ENCODE assay signal across 20 mouse cellular contexts in the genomic region with DNA sequence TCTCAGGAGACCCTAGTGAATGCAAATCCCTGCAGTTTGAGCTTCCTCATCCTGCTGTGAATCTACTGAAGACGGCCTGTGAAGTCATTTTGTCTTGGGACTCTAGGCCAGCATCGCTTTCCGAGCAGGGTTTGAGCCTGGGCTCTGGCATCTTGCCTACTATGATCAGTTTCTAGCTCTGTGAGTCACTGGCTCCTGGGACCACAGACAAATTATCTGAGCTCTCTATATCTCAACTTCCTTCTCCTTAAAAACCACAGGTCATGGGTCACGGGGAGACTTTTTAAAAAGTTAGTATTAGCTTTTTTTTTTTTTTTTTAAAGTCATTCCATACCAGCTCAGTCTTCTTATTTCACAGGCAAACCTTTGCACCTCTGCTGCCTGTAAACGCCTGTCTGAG. TPM values are rescaled to one million over a fixed set of nuclear protein-coding genes. Genes with fewer than 3 reads are reported as not detected.
A peak's percentile ranks its signal among the peaks of the same experiment; 100 is the strongest.
DNase-seq lines count a peak whose midpoint lies in the region; ATAC-seq lines count a peak whose summit lies in the region.
"Had no signal": no experiment of that assay in that cellular context is flagged by ENCODE, and none has a peak within 500 bp of the region (broad histone marks: within the 10 kb centered on the region; RNA-seq: fewer than 3 reads in every experiment).

No protein-coding gene starts in this region.

- DNase-seq in adrenal gland, postnatal 25 days: peak; percentile 44
- DNase-seq in adrenal gland, postnatal 4 days (ENCODE audit: low spot score in 2 of 2): no peak
- DNase-seq in lung, postnatal 36 days: peak; percentile 19
- no peak for DNase-seq in lung, adult 18-20 months
- peak; percentile 60 for DNase-seq in brain, adult 2 months (ENCODE audit: low read depth, low spot score)
- no peak for DNase-seq in embryo, embryonic 9.5 days (ENCODE audit: extremely low spot score)
- DNase-seq in kidney, postnatal 14 days: no peak
- DNase-seq: cerebellum, adult 11 months; kidney, adult 11 months; kidney, postnatal 10 days; liver, postnatal 0 days; lung, postnatal 4 days; spleen, adult 18-20 months had no signal

- no peaks in the 10 kb centered on the region for H3K9me3 ChIP-seq in forebrain, embryonic 13.5 days (replicated peaks)
- H3K9me3 ChIP-seq: forebrain, embryonic 15.5 days; heart, embryonic 15.5 days; hindbrain, embryonic 15.5 days; limb, embryonic 15.5 days; midbrain, embryonic 12.5 days; stomach, embryonic 15.5 days had no signal

- no peaks in the 10 kb centered on the region for H3K27me3 ChIP-seq in forebrain, embryonic 13.5 days
- H3K27me3 ChIP-seq: forebrain, embryonic 15.5 days; heart, embryonic 15.5 days; hindbrain, embryonic 15.5 days; limb, embryonic 15.5 days; midbrain, embryonic 12.5 days; stomach, embryonic 15.5 days had no signal

- no peak overlapping the region for H3K27ac ChIP-seq in forebrain, embryonic 13.5 days
- H3K27ac ChIP-seq: forebrain, embryonic 15.5 days; hindbrain, embryonic 15.5 days; limb, embryonic 15.5 days; midbrain, embryonic 12.5 days; stomach, embryonic 15.5 days had no signal

- no peaks in the 10 kb centered on the region for H3K36me3 ChIP-seq in forebrain, embryonic 13.5 days (ENCODE audit: poor library complexity, severe bottlenecking)
- H3K36me3 ChIP-seq: forebrain, embryonic 15.5 days; heart, embryonic 15.5 days; hindbrain, embryonic 15.5 days; limb, embryonic 15.5 days; midbrain, embryonic 12.5 days; stomach, embryonic 15.5 days had no signal

- H3K4me1 ChIP-seq in forebrain, embryonic 13.5 days: no peaks in the 10 kb centered on the region
- H3K4me1 ChIP-seq: limb, embryonic 15.5 days; midbrain, embryonic 12.5 days; stomach, embryonic 15.5 days had no signal

- 92% methylated on average over 5 of the region's 5 CpGs for whole genome bisulfite sequencing in forebrain, embryonic 13.5 days

- H3K9ac ChIP-seq in forebrain, embryonic 13.5 days: no peak overlapping the region
- H3K9ac ChIP-seq: forebrain, embryonic 15.5 days; heart, embryonic 15.5 days; hindbrain, embryonic 15.5 days; limb, embryonic 15.5 days; liver, postnatal 0 days; midbrain, embryonic 12.5 days; stomach, embryonic 15.5 days had no signal

- no peak overlapping the region for H3K4me3 ChIP-seq in forebrain, embryonic 13.5 days
- H3K4me3 ChIP-seq: forebrain, embryonic 15.5 days; heart, embryonic 15.5 days; hindbrain, embryonic 15.5 days; limb, embryonic 15.5 days; midbrain, embryonic 12.5 days; stomach, embryonic 15.5 days had no signal

- ATAC-seq in forebrain, embryonic 13.5 days: no peak
- ATAC-seq: forebrain, embryonic 15.5 days; liver, postnatal 0 days had no signal

- no peak overlapping the region for H3K4me2 ChIP-seq in forebrain, embryonic 13.5 days
- H3K4me2 ChIP-seq: forebrain, embryonic 15.5 days; hindbrain, embryonic 15.5 days; limb, embryonic 15.5 days; midbrain, embryonic 12.5 days; stomach, embryonic 15.5 days had no signal

RNA-seq across cellular contexts. Expression of gene Scd4, which starts 1.0 kb away (rescaled TPM):
- 5.5 and 6.4 TPM in 2 replicates for total RNA-seq in adrenal gland, postnatal 25 days (2021)
- 1 to 10 TPM; 2.0 to 2.2 TPM for total RNA-seq in adrenal gland, postnatal 4 days (2021)
- polyA plus RNA-seq in forebrain, embryonic 13.5 days (2015; fragmentation: Nextera tagmentation; extraction: Ambion mirVana): 0.16 and 0.23 TPM in 2 replicates
- polyA plus RNA-seq: liver, postnatal 0 days had no signal

RNA-seq across cellular contexts. Expression of gene Scd2, which starts 38.4 kb away (rescaled TPM):
- 749 and 764 TPM in 2 replicates for total RNA-seq in adrenal gland, postnatal 25 days (2021)
- 100 to 1,000 TPM; 412 to 445 TPM for total RNA-seq in adrenal gland, postnatal 4 days (2021)
- polyA plus RNA-seq in forebrain, embryonic 13.5 days (2015; fragmentation: Nextera tagmentation; extraction: Ambion mirVana): 247 and 288 TPM in 2 replicates

Comparison
In these comparisons a context has a peak if more than half of its experiments do, and no peak if none do; other contexts are left out.
1. DNase-seq: peak in adrenal gland, postnatal 25 days (single experiment), lung, postnatal 36 days (single experiment) and brain, adult 2 months (single experiment); none in adrenal gland, postnatal 4 days (0 of 2), lung, adult 18-20 months (0 of 2), embryo, embryonic 9.5 days (single experiment) and kidney, postnatal 14 days (single experiment).